Mouse (Mus musculus) E14TG2a.4 (cell line): ENCODE measurements around the gene Aass.

Source experiments
- CTCF ChIP-seq: conservative IDR thresholded peaks from 2 replicates; pipeline ENCODE4 v1.5.1; 2014; ENCODE audit warnings: low read length
- NANOG ChIP-seq: IDR thresholded peaks from 2 replicates; pipeline ENCODE4 v1.6.1; 2014; ENCODE audit warnings: borderline replicate concordance, low read length, mixed read lengths
- POU5F1 ChIP-seq: IDR thresholded peaks from 2 replicates; pipeline ENCODE4 v1.6.1; 2014; ENCODE audit warnings: low read length, borderline replicate concordance

- no peak for TF ChIP-seq CTCF
- TF ChIP-seq POU5F1: no peak
- no peak for TF ChIP-seq NANOG
These were observed 26.4 kb downstream of the Aass start for GRCm38 (mm10) chr6:23106373-23106772.
